9 mouse cellular contexts compared by ENCODE assay signal in genomic region chr6:41606214-41606613, GRCm38 (mm10). TPM values are rescaled to one million over a fixed set of nuclear protein-coding genes. Genes with fewer than 3 reads are reported as not detected.
DNase-seq lines count a peak whose midpoint lies in the region; ATAC-seq and TF ChIP-seq lines count a peak whose summit lies in the region.
"Had no signal": no experiment of that assay in that cellular context is flagged by ENCODE, and none has a peak within 500 bp of the region (broad histone marks: within the 10 kb centered on the region; RNA-seq: fewer than 3 reads in every experiment).

No protein-coding gene starts in this region.

- peak; percentile 19 for DNase-seq in gastrocnemius, postnatal 10 days
- DNase-seq in gastrocnemius, adult 8-10 months (ENCODE audit: low spot score in 2 of 2) = no peak
- DNase-seq in brain, adult 2 months (ENCODE audit: low read depth, low spot score) = peak; percentile 79
- DNase-seq in gastrocnemius, postnatal 25 days = peak; percentile 30
- DNase-seq in limb, embryonic 14.5 days (ENCODE audit: low spot score) = no peak
- DNase-seq in naive thymus-derived CD4-positive, alpha-beta T cell, adult 2 months (ENCODE audit: low read depth) = peak; percentile 18
- no peak for DNase-seq in spleen, postnatal 36 days (ENCODE audit: low spot score in 2 of 2)

- TF ChIP-seq POLR2A in limb, embryonic 14.5 days (IDR thresholded peaks at IDR 0.05; ENCODE audit: borderline replicate concordance, extremely low read depth, insufficient read depth, insufficient read length) = no peak

- H3K9ac ChIP-seq in intestine, embryonic 15.5 days = peak overlapping the region; percentile 76; the same call in 1 of the 2 replicates
- H3K9ac ChIP-seq in limb, embryonic 14.5 days (ENCODE audit: low read depth, low read length, severe bottlenecking) = peak overlapping the region; percentile 81

- no peak overlapping the region for H3K27ac ChIP-seq in intestine, embryonic 15.5 days
- no peak overlapping the region for H3K27ac ChIP-seq in limb, embryonic 14.5 days (replicated peaks; ENCODE audit: low read depth, low read length)

- peak overlapping the region; percentile 87 for H3K4me2 ChIP-seq in intestine, embryonic 15.5 days (replicated peaks)
- H3K4me2 ChIP-seq in limb, embryonic 14.5 days (replicated peaks; ENCODE audit: low read depth, low read length, severe bottlenecking) = peak overlapping the region; percentile 93

- 23% methylated on average over 4 of the region's 4 CpGs for whole genome bisulfite sequencing in intestine, embryonic 15.5 days
- 4% methylated on average over 4 of the region's 4 CpGs for WGBS in limb, embryonic 14.5 days

- H3K36me3 ChIP-seq in intestine, embryonic 15.5 days = no peaks in the 10 kb centered on the region
- no peaks in the 10 kb centered on the region for H3K36me3 ChIP-seq in limb, embryonic 14.5 days (ENCODE audit: control insufficient read depth, insufficient read depth, low read length)

- 0 out of 2 replicates have a peak, but pooled peaks cover 9% of the 10 kb centered on the region for H3K4me1 ChIP-seq in intestine, embryonic 15.5 days (replicated peaks)
- H3K4me1 ChIP-seq in limb, embryonic 14.5 days (ENCODE audit: control insufficient read depth, insufficient read depth, low read length) = peaks cover 6% of the 10 kb centered on the region; the same call in 1 of the 2 replicates

- 0 out of 2 replicates have a peak, but pooled peaks cover 3% of the 10 kb centered on the region for H3K27me3 ChIP-seq in intestine, embryonic 15.5 days (replicated peaks)
- no peaks in the 10 kb centered on the region for H3K27me3 ChIP-seq in limb, embryonic 14.5 days (ENCODE audit: control insufficient read depth, insufficient read depth, low read length)

- H3K4me3 ChIP-seq in intestine, embryonic 15.5 days (replicated peaks) = peak overlapping the region; percentile 82
- H3K4me3 ChIP-seq in limb, embryonic 14.5 days (replicated peaks; ENCODE audit: low read length) = peak overlapping the region; percentile 69

- H3K9me3 ChIP-seq in intestine, embryonic 15.5 days = no peaks in the 10 kb centered on the region
- no peaks in the 10 kb centered on the region for H3K9me3 ChIP-seq in limb, embryonic 14.5 days (ENCODE audit: control insufficient read depth, low read length)

- ATAC-seq in intestine, embryonic 15.5 days = no peak
- no peak for ATAC-seq in limb, embryonic 14.5 days (ENCODE audit: low FRiP score, low read depth)

RNA-seq across cellular contexts. Expression of gene Ephb6, which starts 0.9 kb away (rescaled TPM):
- 1 to 10 TPM; 2.2 to 4.7 TPM for total RNA-seq in gastrocnemius, postnatal 10 days (2021)
- 1 to 10 TPM in 1 of 4 experiments, under 1 TPM in 3; 0.39 to 1.2 (median 0.71) TPM for total RNA-seq in gastrocnemius, adult 8-10 months (2022)
- total RNA-seq in gastrocnemius, postnatal 25 days (2021) = 1 to 10 TPM; 1.2 to 1.6 TPM
- polyA plus RNA-seq in intestine, embryonic 15.5 days (2015; fragmentation: Nextera tagmentation; extraction: Ambion mirVana) = 7.7 and 9.8 TPM in 2 replicates
- 16.6 and 23.6 TPM in 2 replicates for polyA plus RNA-seq in limb, embryonic 14.5 days (2012; rRNA removed)
- polyA plus RNA-seq in limb, embryonic 14.5 days (2014; fragmentation: Nextera tagmentation; extraction: Ambion mirVana) = 16.7 and 18.8 TPM in 2 replicates

RNA-seq across cellular contexts. Expression of gene Trpv6, which starts 30.0 kb away (rescaled TPM):
- not detected for total RNA-seq in gastrocnemius, postnatal 10 days (2021)
- total RNA-seq in gastrocnemius, adult 8-10 months (2022) = not detected
- not detected for total RNA-seq in gastrocnemius, postnatal 25 days (2021)
- polyA plus RNA-seq in intestine, embryonic 15.5 days (2015; fragmentation: Nextera tagmentation; extraction: Ambion mirVana) = 0.40 and 0.51 TPM in 2 replicates
- 0.69 and 0.74 TPM in 2 replicates for polyA plus RNA-seq in limb, embryonic 14.5 days (2012; rRNA removed)
- 0.84 and 1.2 TPM in 2 replicates for polyA plus RNA-seq in limb, embryonic 14.5 days (2014; fragmentation: Nextera tagmentation; extraction: Ambion mirVana)
- total RNA-seq: MEL had no signal

Comparison
In these comparisons a context has a peak if more than half of its experiments do, and no peak if none do; other contexts are left out.
1. DNase-seq: peak in gastrocnemius, postnatal 10 days (single experiment), brain, adult 2 months (single experiment), gastrocnemius, postnatal 25 days (single experiment) and naive thymus-derived CD4-positive, alpha-beta T cell, adult 2 months (single experiment); none in gastrocnemius, adult 8-10 months (0 of 2), limb, embryonic 14.5 days (single experiment) and spleen, postnatal 36 days (0 of 2).